Mouse (Mus musculus): ENCODE measurements around the gene Cox19. TPM values are rescaled to one million over a fixed set of nuclear protein-coding genes. Genes with fewer than 3 reads are reported as not detected.

Cox19 gene
- total RNA-seq, 4 experiments from 2014 or later: 59.0 to 75.5 (median 67.5) TPM

- DNase-seq (ENCODE audit: low spot score in 2 of 2): no peak
Measured at GRCm38 (mm10) chr5:139297745-139298144, 53.5 kb downstream of the Cox19 start.

DNA sequence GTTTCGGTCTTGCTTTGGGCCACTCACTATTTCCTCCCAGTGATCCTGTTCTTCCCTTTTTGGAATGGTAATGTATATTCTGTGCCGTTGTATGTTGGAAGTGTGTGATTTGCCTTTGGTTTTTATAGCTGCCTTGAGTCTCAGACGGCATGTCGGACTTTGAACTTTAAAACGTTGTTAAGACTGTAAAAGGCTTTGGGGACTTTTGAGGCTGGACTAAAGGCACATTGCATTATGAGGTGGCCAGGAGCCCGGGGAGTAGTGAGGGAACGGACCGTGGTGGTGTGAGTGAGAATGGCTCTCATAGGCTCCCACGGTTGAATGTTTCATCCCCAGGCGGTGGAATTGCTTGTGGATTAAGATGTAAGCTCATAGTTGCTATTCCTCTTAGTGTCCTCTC is 54.1 kb downstream of the Cox19 start:
- DNase-seq (ENCODE audit: low spot score in 2 of 2): no peak

- DNase-seq (ENCODE audit: low spot score in 2 of 2): no peak
Measured at GRCm38 (mm10) chr5:139294089-139294488, 57.1 kb downstream of the Cox19 start.

- DNase-seq (ENCODE audit: low spot score in 2 of 2): no peak
Measured at GRCm38 (mm10) chr5:139291811-139292560, 59.2 kb downstream of the Cox19 start.

- no peak for DNase-seq (ENCODE audit: low spot score in 2 of 2)
Measured at GRCm38 (mm10) chr5:139290467-139291259, 60.6 kb downstream of the Cox19 start.

DNA sequence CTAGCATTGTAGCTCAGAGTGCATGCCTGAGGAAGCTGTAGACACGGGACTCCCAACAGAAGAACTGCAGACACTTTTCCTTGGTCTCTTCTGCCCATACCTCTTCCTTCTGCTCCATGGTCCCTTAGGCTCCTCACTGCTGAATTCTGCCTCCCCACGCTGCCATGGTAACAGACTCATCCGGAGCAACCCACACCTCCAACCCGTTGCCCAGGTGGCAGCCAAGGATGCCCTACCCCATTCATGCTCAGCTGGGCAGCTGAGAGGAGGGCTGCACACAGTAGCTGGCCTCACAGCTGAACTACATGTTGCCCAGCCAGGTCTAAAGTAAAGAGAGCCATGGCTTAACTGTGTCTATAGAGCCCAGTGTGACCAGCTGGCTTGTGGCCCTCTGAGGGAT is 62.6 kb downstream of the Cox19 start:
- DNase-seq (ENCODE audit: low spot score in 2 of 2): no peak

- no peak for DNase-seq (ENCODE audit: low spot score in 2 of 2)
Measured at GRCm38 (mm10) chr5:139287787-139288186, 63.4 kb downstream of the Cox19 start.

DNA sequence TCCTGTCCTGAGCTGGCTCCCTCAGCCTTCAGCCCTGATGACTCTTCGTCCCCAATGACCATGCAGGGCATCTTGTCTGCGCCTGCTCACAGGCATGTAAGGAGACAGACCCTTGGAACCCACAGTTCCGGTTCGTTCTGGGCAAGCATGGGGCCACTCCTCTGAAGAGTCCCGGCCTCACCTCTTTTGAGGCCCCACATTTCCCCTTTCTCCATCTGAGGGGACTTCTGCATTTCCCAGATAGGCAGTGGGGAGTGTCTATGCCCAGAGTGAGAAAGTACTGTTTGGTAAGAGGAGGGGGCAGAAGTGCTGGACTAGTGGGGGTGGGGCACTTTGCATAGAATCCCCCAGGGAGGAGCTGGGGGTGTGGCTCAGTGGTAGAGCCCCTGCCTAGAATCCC is 64.1 kb downstream of the Cox19 start:
- DNase-seq (ENCODE audit: low spot score in 2 of 2): no peak

Small RNAs within 50 kb of the gene (microRNA-seq; reads per million reads assigned to microRNA genes)
- 91.6 to 295 reads per million in 2 experiments for gene Mir339

Other genes starting within 250 kb of the Cox19 start
- 100 to 1,000 TPM; 413 to 462 (median 429) TPM for gene Prkar1b, start 201.4 kb downstream of the Cox19 start, total RNA-seq (2022)
- 1 to 10 TPM; 6.7 to 9.0 (median 8.5) TPM for gene Dnaaf5, start 201.2 kb downstream of the Cox19 start, total RNA-seq (2022)
- 10 to 100 TPM; 87.2 to 98.8 (median 91.4) TPM for gene Sun1, start 150.8 kb downstream of the Cox19 start, total RNA-seq (2022)
- gene Get4, start 99.1 kb downstream of the Cox19 start, total RNA-seq (2022): 10 to 100 TPM; 47.8 to 56.9 (median 50.8) TPM
- 100 to 1,000 TPM; 148 to 186 (median 164) TPM for gene Adap1, start 25.8 kb downstream of the Cox19 start, total RNA-seq (2022)
- not detected for gene Cyp2w1, start 1.2 kb upstream of the Cox19 start, total RNA-seq (2022)
- gene Gpr146, start 26.3 kb upstream of the Cox19 start, total RNA-seq (2022): 10 to 100 TPM; 12.2 to 14.8 (median 13.2) TPM
- 1 to 10 TPM in 2 of 4 experiments, under 1 TPM in 2; 0.54 to 1.2 (median 0.83) TPM for gene C130050O18Rik, start 53.9 kb upstream of the Cox19 start, total RNA-seq (2022)
- 1 to 10 TPM; 3.4 to 5.1 (median 4.2) TPM for gene Gper1, start 71.7 kb upstream of the Cox19 start, total RNA-seq (2022)
- 10 to 100 TPM; 13.7 to 22.1 (median 17.1) TPM for gene 3110082I17Rik, start 109.1 kb upstream of the Cox19 start, total RNA-seq (2022)
- 10 to 100 TPM; 53.9 to 60.2 (median 54.8) TPM for gene Zfand2a, start 133.1 kb upstream of the Cox19 start, total RNA-seq (2022)
- gene Uncx, start 192.1 kb upstream of the Cox19 start, total RNA-seq (2022): not detected

All from layer of hippocampus, adult 8-10 months (tissue).